Mouse (Mus musculus) CD4-positive, CD25-positive, alpha-beta regulatory T cell, adult 4 months (primary cell): ENCODE measurements around the gene Lbx2. TPM values are rescaled to one million over a fixed set of nuclear protein-coding genes. Genes with fewer than 3 reads are reported as not detected.

Source experiments
- ATAC-seq: one replicate; pipeline ENCODE4 v1.8.0; 2017
- polyA plus RNA-seq, 2 experiments: library from polyadenylated mRNA; unstranded; fragments of 100-300 nt; shearing (Covaris generic); gene quantifications; one replicate each; pipeline ENCODE4 v1.2.1; 2017

Gene Lbx2
- polyA plus RNA-seq, 2 experiments from 2014 or later = not detected

GRCm38 (mm10) chr6:83135571-83136161, 49.5 kb downstream of the Lbx2 start:
- ATAC-seq = peak; percentile 35

GRCm38 (mm10) chr6:83136291-83136880, 50.2 kb downstream of the Lbx2 start:
- no peak for ATAC-seq

- peak; percentile 50 for ATAC-seq
Measured at GRCm38 (mm10) chr6:83136881-83137575, 50.9 kb downstream of the Lbx2 start.

GRCm38 (mm10) chr6:83137576-83137950, 51.4 kb downstream of the Lbx2 start:
- no peak for ATAC-seq

Other genes starting within 250 kb of the Lbx2 start
- 1 to 10 TPM; 2.3 to 3.1 TPM for gene Sema4f, start 146.6 kb upstream of the Lbx2 start, polyA plus RNA-seq
- gene M1ap, start 139.5 kb upstream of the Lbx2 start, polyA plus RNA-seq = 1 to 10 TPM in 1 of 2 experiments, under 1 TPM in 1; 0.94 to 1.4 TPM
- 100 to 1,000 TPM in 1 of 2 experiments, 10 to 100 TPM in 1; 31.8 to 115 TPM for gene Dok1, start 52.9 kb upstream of the Lbx2 start, polyA plus RNA-seq
- gene Loxl3, start 52.2 kb upstream of the Lbx2 start, polyA plus RNA-seq = 1 to 10 TPM in 1 of 2 experiments, not detected in 1; 1.8 TPM
- gene Aup1, start 31.8 kb upstream of the Lbx2 start, polyA plus RNA-seq = 100 to 1,000 TPM; 424 to 552 TPM
- gene Htra2, start 31.1 kb upstream of the Lbx2 start, polyA plus RNA-seq = 10 to 100 TPM; 27.3 to 37.9 TPM
- 1 to 10 TPM; 1.9 to 4.5 TPM for gene Dqx1, start 28.5 kb upstream of the Lbx2 start, polyA plus RNA-seq
- not detected for gene Tlx2, start 16.1 kb upstream of the Lbx2 start, polyA plus RNA-seq
- gene Pcgf1, start 8.5 kb upstream of the Lbx2 start, polyA plus RNA-seq = 10 to 100 TPM; 42.5 to 49.3 TPM
- gene Ccdc142, start 15.2 kb downstream of the Lbx2 start, polyA plus RNA-seq = 1 to 10 TPM in 1 of 2 experiments, under 1 TPM in 1; 0.82 to 2.2 TPM
- gene Gm42688, start 15.2 kb downstream of the Lbx2 start, polyA plus RNA-seq = under 1 TPM; 0.67 to 0.68 TPM
- 10 to 100 TPM; 57.0 to 61.5 TPM for gene Mrpl53, start 22.7 kb downstream of the Lbx2 start, polyA plus RNA-seq
- gene Mogs, start 29.1 kb downstream of the Lbx2 start, polyA plus RNA-seq = 10 to 100 TPM in 1 of 2 experiments, 1 to 10 TPM in 1; 6.5 to 16.0 TPM
- gene Wbp1, start 35.2 kb downstream of the Lbx2 start, polyA plus RNA-seq = 10 to 100 TPM; 20.4 to 23.6 TPM
- gene Ino80b, start 39.1 kb downstream of the Lbx2 start, polyA plus RNA-seq = 1 to 10 TPM in 1 of 2 experiments, under 1 TPM in 1; 0.56 to 3.3 TPM
- under 1 TPM in 1 of 2 experiments, not detected in 1; 0.49 TPM for gene Rtkn, start 49.1 kb downstream of the Lbx2 start, polyA plus RNA-seq
- gene Wdr54, start 70.0 kb downstream of the Lbx2 start, polyA plus RNA-seq = 1 to 10 TPM in 1 of 2 experiments, not detected in 1; 2.1 TPM
- gene 1700003E16Rik, start 70.0 kb downstream of the Lbx2 start, polyA plus RNA-seq = not detected
- gene Dctn1, start 79.6 kb downstream of the Lbx2 start, polyA plus RNA-seq = 10 to 100 TPM; 14.7 to 18.2 TPM
- gene Slc4a5, start 133.5 kb downstream of the Lbx2 start, polyA plus RNA-seq = 1 to 10 TPM in 1 of 2 experiments, under 1 TPM in 1; 0.75 to 1.1 TPM
- 100 to 1,000 TPM; 128 TPM for gene Mthfd2, start 239.5 kb downstream of the Lbx2 start, polyA plus RNA-seq
- 10 to 100 TPM; 48.6 to 70.3 TPM for gene Mob1a, start 239.6 kb downstream of the Lbx2 start, polyA plus RNA-seq